Mouse (Mus musculus): Measurements from ENCODE around the gene Ppm1h. TPM values are rescaled to one million over a fixed set of nuclear protein-coding genes. Genes with fewer than 3 reads are reported as not detected.
A peak's percentile ranks its signal among the peaks of the same experiment; 100 is the strongest.

The Ppm1h gene
- total RNA-seq, 2 experiments from 2014 or later, result 97.9 to 105 TPM

DNA sequence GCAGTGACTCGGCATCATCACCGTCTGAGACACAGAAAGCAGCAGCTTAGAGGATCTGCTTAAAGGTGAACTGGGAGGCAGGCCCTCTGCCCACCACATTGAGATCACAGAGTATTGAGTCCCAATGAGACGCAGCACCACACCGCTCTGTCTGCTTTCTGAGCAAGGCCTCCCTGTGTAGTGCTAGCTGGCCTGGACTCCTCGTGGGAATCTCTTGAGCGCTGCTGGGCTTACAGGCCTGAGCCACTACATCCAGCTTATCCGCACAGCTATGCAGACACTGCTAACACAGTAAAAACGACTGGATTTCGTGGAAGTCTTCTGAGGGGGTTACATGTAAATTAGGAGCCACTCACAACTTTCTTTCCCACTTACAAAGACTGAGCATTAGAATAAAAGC, 313.1 kb downstream of the Ppm1h start:
- no peak for TF ChIP-seq CTCF (IDR thresholded peaks at IDR 0.05)
- DNase-seq (ENCODE audit: extremely low spot score in 1 of 2, low spot score in 2 of 2), result no peak
- Histone ChIP-seq H3K27ac (peak overlapping the region; percentile 68), H3K4me3 (no peak overlapping the region)
- intact Hi-C loops (cut with DNase I), result loop anchor here (2.0 to 10.0 kb wide), 3 partner anchors 141 to 897 kb away; partner anchors contain the start of gene Rxylt1

GRCm38 (mm10) chr10:122994402-122995107, 316.0 kb downstream of the Ppm1h start:
- intact Hi-C loops (cut with DNase I), result loop anchor here (10.0 kb wide), 1 partner anchor 900 kb away; the partner anchor contains the start of gene Rxylt1
- H3K27ac ChIP-seq, result no peak overlapping the region
- no peak for TF ChIP-seq CTCF (IDR thresholded peaks at IDR 0.05)
- no peak overlapping the region for H3K4me3 ChIP-seq
- DNase-seq (ENCODE audit: extremely low spot score in 1 of 2, low spot score in 2 of 2), result no peak

Small RNA genes lying within 50 kb of the gene (microRNA-seq; reads per million reads assigned to microRNA genes)
- gene Mir6412 (0 reads per million in 2 experiments), gene Mir8104 (0.49 to 1.9 reads per million in 2 experiments), gene Mirlet7i (46,288 to 67,704 reads per million in 2 experiments)

Other genes starting within 250 kb of the Ppm1h start
- under 1 TPM; 0.41 to 0.47 TPM for gene Avpr1a, start 230.3 kb upstream of the Ppm1h start, total RNA-seq (2021)